9 mouse cellular contexts compared by ENCODE assay signal in the genomic region with DNA sequence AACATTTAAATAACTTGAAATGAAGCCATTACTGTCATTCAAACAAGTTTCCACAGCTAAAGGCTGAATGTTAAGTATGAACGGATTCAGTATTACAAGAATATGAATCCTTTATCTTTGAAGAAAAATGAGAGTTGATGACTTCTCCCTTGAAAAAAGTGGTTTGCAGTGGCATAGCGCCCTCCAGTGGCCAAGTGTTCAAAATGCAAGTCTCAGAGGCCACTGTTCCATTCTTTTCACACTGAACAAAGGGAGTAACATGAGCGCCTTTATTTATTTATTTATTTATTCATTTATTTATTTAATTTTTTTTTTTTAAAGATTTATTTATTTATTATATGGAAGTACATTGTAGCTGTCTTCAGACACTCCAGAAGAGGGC.
A peak's percentile ranks its signal among the peaks of the same experiment; 100 is the strongest.
DNase-seq lines count a peak whose midpoint lies in the region; ATAC-seq lines count a peak whose summit lies in the region.
"Had no signal": no experiment of that assay in that cellular context is flagged by ENCODE, and none has a peak within 500 bp of the region (broad histone marks: within the 10 kb centered on the region; RNA-seq: fewer than 3 reads in every experiment).

No protein-coding gene starts in this region.

- 31% methylated on average over 3 of the region's 3 CpGs for WGBS in limb, embryonic 11.5 days

- no peak overlapping the region for H3K4me3 ChIP-seq in limb, embryonic 11.5 days (ENCODE audit: low read depth, low read length)
- H3K4me3 ChIP-seq: hindbrain, embryonic 15.5 days had no signal

- no peaks in the 10 kb centered on the region for H3K9me3 ChIP-seq in limb, embryonic 11.5 days (ENCODE audit: control insufficient read depth, low read length)
- H3K9me3 ChIP-seq: hindbrain, embryonic 15.5 days had no signal

- no peak for ATAC-seq in limb, embryonic 11.5 days (ENCODE audit: insufficient number of reproducible peaks, low FRiP score, low TSS enrichment, low read depth)
- ATAC-seq in granulocyte monocyte progenitor cell, adult 5-6 weeks (replicated peaks; ENCODE audit: poor library complexity, severe bottlenecking), result no peak

- H3K4me2 ChIP-seq in limb, embryonic 11.5 days (ENCODE audit: low read depth, severe bottlenecking), result no peak overlapping the region
- H3K4me2 ChIP-seq: hindbrain, embryonic 15.5 days had no signal

- H3K36me3 ChIP-seq in limb, embryonic 11.5 days (ENCODE audit: control insufficient read depth, insufficient read depth, low read length), result no peaks in the 10 kb centered on the region
- H3K36me3 ChIP-seq: hindbrain, embryonic 15.5 days had no signal

- H3K9ac ChIP-seq in limb, embryonic 11.5 days (ENCODE audit: low read length), result no peak overlapping the region
- H3K9ac ChIP-seq: hindbrain, embryonic 15.5 days had no signal

- peak; percentile 84 for DNase-seq in right cerebral cortex, adult 18-20 months
- DNase-seq in right cerebral cortex, postnatal 36 days (ENCODE audit: low spot score in 2 of 2), result no peak
- DNase-seq in adrenal gland, adult 2 months, result peak; percentile 61
- DNase-seq in embryo, embryonic 11 days, result peak; percentile 75
- DNase-seq in hindlimb bud, embryonic 11.5 days (ENCODE audit: extremely low spot score, low read depth, low spot score), result peak; percentile 70
- DNase-seq in limb, embryonic 11.5 days (ENCODE audit: low spot score), result peak; percentile 87
- DNase-seq in right cerebral cortex, postnatal 4 days, result peak; percentile 90

- no peaks in the 10 kb centered on the region for H3K4me1 ChIP-seq in limb, embryonic 11.5 days (ENCODE audit: control insufficient read depth, insufficient read depth, low read length)

- H3K27me3 ChIP-seq in limb, embryonic 11.5 days (ENCODE audit: control insufficient read depth, insufficient read depth, low read length), result no peaks in the 10 kb centered on the region
- H3K27me3 ChIP-seq: hindbrain, embryonic 15.5 days had no signal

- H3K27ac ChIP-seq in limb, embryonic 11.5 days (replicated peaks; ENCODE audit: low read depth, low read length), result no peak overlapping the region
- H3K27ac ChIP-seq: hindbrain, embryonic 15.5 days had no signal

Comparison
In these comparisons a context has a peak if more than half of its experiments do, and no peak if none do; other contexts are left out.
1. DNase-seq: peak in right cerebral cortex, adult 18-20 months (single experiment), adrenal gland, adult 2 months (single experiment), embryo, embryonic 11 days (single experiment), hindlimb bud, embryonic 11.5 days (single experiment), limb, embryonic 11.5 days (single experiment) and right cerebral cortex, postnatal 4 days (single experiment); none in right cerebral cortex, postnatal 36 days (0 of 2).